Mouse (Mus musculus) neural tube, embryonic 15.5 days (tissue): ENCODE measurements around the gene Gprin1. TPM values are rescaled to one million over a fixed set of nuclear protein-coding genes. Genes with fewer than 3 reads are reported as not detected.
A peak's percentile ranks its signal among the peaks of the same experiment; 100 is the strongest.

ENCODE experiments used
- ATAC-seq: fragments of 200-750 bp; cut with Nextera tagmentation; 2 replicates; pipeline ENCODE4 v1.8.0; 2017; ENCODE audit warnings: mild to moderate bottlenecking, moderate TSS enrichment, moderate library complexity; ENCODE audit not compliant: low FRiP score
- H3K27ac ChIP-seq: fragments of 300-500 bp; sonication (generic); replicated peaks from 2 replicates; pipeline ENCODE4 v1.5.1; 2015; ENCODE audit warnings: mild to moderate bottlenecking, inconsistent platforms
- H3K27me3 ChIP-seq: fragments of 300-500 bp; sonication (generic); replicated peaks from 2 replicates; pipeline ENCODE4 v1.6.1; 2015; ENCODE audit warnings: inconsistent platforms
- H3K36me3 ChIP-seq: fragments of 300-500 bp; sonication (generic); 2 replicates; pipeline ENCODE4 v1.6.1; 2015; ENCODE audit warnings: inconsistent platforms
- H3K4me1 ChIP-seq: fragments of 300-500 bp; sonication (generic); 2 replicates; pipeline ENCODE4 v1.6.1; 2015; ENCODE audit warnings: inconsistent platforms
- H3K4me2 ChIP-seq: fragments of 300-500 bp; sonication (generic); 2 replicates; pipeline ENCODE4 v1.6.1; 2015; ENCODE audit warnings: inconsistent platforms, mild to moderate bottlenecking, moderate library complexity
- H3K4me3 ChIP-seq: fragments of 300-500 bp; sonication (generic); replicated peaks from 2 replicates; pipeline ENCODE4 v1.5.1; 2015; ENCODE audit warnings: mild to moderate bottlenecking, inconsistent platforms
- H3K9ac ChIP-seq: fragments of 300-500 bp; sonication (generic); replicated peaks from 2 replicates; pipeline ENCODE4 v1.6.1; 2015; ENCODE audit warnings: mild to moderate bottlenecking, inconsistent platforms
- H3K9me3 ChIP-seq: fragments of 300-500 bp; sonication (generic); replicated peaks from 2 replicates; pipeline ENCODE4 v1.6.1; 2016; ENCODE audit warnings: inconsistent platforms
- WGBS: fragments of 180-500 bp; shearing (Covaris S2); methylation state at CpG from one replicate; pipeline ENCODE4 v1.1.7; 2015; ENCODE audit warnings: mixed read lengths; 5-methylcytosine and 5-hydroxymethylcytosine counted together
- polyA plus RNA-seq: library from polyadenylated mRNA; unstranded; fragments of >200 nt; fragmentation: Nextera tagmentation; extraction: Ambion mirVana; gene quantifications from 2 replicates; pipeline ENCODE4 v1.2.1, GENCODE M21; 2015

Gprin1 gene
- polyA plus RNA-seq, 1 experiment from 2014 or later: 21.6 TPM

DNA sequence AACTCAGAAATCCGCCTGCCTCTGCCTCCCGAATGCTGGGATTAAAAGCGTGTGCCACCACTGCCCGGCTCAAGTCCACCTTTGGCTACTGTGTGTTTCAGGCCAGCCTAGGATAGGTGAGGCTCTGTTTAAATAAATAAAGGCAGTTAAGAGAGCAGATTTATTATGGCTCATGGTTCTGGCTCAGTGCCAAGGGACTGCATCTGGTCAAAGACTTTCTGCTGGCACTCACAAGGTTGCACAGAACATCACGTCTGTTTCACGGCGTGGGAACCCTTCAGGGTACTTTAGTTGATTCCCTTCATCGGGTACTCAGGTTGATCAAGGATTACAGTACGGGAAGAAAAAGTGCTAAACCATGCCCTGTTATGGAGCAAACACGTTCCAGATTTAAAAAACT, 34.7 kb downstream of the Gprin1 start:
- WGBS: 59% methylated on average over 10 of the region's 10 CpGs
- Histone ChIP-seq H3K9me3 (no peaks in the 10 kb centered on the region), H3K9ac (no peak overlapping the region), H3K27ac (no peak overlapping the region), H3K36me3 (no peaks in the 10 kb centered on the region), H3K4me2 (no peak overlapping the region), H3K4me1 (0 out of 2 replicates have a peak, but pooled peaks cover 5% of the 10 kb centered on the region), H3K27me3 (peaks cover 7% of the 10 kb centered on the region), H3K4me3 (no peak overlapping the region)
- ATAC-seq: no peak

GRCm38 (mm10) chr13:54714393-54714792, 35.3 kb downstream of the Gprin1 start:
- Histone ChIP-seq H3K9ac (no peak overlapping the region), H3K27me3 (peaks cover 7% of the 10 kb centered on the region), H3K4me1 (0 out of 2 replicates have a peak, but pooled peaks cover 5% of the 10 kb centered on the region), H3K36me3 (no peaks in the 10 kb centered on the region), H3K9me3 (no peaks in the 10 kb centered on the region), H3K4me2 (no peak overlapping the region), H3K4me3 (no peak overlapping the region), H3K27ac (no peak overlapping the region)
- WGBS: 47% methylated on average over 4 of the region's 4 CpGs
- no peak for ATAC-seq

DNA sequence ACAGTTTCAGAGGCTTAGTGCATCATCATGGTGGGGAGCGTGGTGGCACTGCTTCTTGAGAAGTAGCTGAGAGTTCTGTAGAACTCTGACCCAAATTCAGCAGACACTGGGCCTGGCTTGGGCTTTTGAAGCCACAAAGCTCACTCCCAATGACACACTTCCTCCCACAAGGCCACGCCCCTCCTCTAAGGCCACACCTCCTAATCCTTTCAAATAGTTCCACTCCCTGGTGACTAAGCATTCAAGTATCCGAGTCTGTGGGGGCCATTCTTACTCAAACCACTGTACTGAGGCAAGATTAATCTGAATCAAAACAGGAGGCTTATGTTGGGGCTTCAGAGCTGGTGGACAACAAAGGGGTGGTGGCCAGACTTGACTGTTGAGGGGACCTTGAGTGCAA, 38.8 kb downstream of the Gprin1 start:
- Histone ChIP-seq H3K27ac (no peak overlapping the region), H3K36me3 (no peaks in the 10 kb centered on the region), H3K4me3 (no peak overlapping the region), H3K9me3 (no peaks in the 10 kb centered on the region), H3K9ac (no peak overlapping the region), H3K4me2 (no peak overlapping the region), H3K4me1 (no peaks in the 10 kb centered on the region), H3K27me3 (peaks cover under 1% of the 10 kb centered on the region)
- ATAC-seq: no peak
- WGBS: 82% methylated on average over 3 of the region's 3 CpGs

GRCm38 (mm10) chr13:54704890-54705289, 44.8 kb downstream of the Gprin1 start:
- no peaks in the 10 kb centered on the region for H3K36me3 ChIP-seq
- no peaks in the 10 kb centered on the region for H3K4me1 ChIP-seq
- no peak overlapping the region for H3K4me3 ChIP-seq
- WGBS: 56% methylated on average over 6 of the region's 6 CpGs
- H3K9me3 ChIP-seq: no peaks in the 10 kb centered on the region
- H3K4me2 ChIP-seq: no peak overlapping the region
- no peak overlapping the region for H3K27ac ChIP-seq
- ATAC-seq: no peak
- H3K9ac ChIP-seq: no peak overlapping the region
- no peaks in the 10 kb centered on the region for H3K27me3 ChIP-seq

DNA sequence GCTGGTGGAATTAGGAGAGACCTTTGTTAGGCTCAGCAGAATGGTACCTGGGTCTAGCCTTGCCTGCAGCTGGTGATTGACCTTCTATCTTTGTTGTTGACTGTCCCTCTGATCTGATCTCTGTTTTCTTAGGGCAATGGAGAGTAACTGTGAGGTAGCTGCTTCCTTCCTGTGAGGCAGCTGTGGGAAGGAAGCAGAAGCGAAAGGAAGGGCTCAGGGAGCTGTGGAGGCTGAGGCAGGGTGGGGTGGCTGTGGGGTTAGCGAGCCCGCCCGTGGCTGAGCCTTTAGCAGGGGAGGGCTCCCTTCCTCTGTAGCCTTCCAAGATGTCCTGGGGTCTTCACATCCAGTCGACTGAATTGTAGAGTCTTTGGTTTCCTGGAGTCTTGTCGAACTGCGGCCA, 47.2 kb downstream of the Gprin1 start:
- no peaks in the 10 kb centered on the region for H3K4me1 ChIP-seq
- H3K4me3 ChIP-seq: no peak overlapping the region
- WGBS: 81% methylated on average over 7 of the region's 7 CpGs
- no peak overlapping the region for H3K27ac ChIP-seq
- no peaks in the 10 kb centered on the region for H3K9me3 ChIP-seq
- H3K4me2 ChIP-seq: no peak overlapping the region
- H3K9ac ChIP-seq: no peak overlapping the region
- H3K27me3 ChIP-seq: no peaks in the 10 kb centered on the region
- no peaks in the 10 kb centered on the region for H3K36me3 ChIP-seq
- no peak for ATAC-seq

DNA sequence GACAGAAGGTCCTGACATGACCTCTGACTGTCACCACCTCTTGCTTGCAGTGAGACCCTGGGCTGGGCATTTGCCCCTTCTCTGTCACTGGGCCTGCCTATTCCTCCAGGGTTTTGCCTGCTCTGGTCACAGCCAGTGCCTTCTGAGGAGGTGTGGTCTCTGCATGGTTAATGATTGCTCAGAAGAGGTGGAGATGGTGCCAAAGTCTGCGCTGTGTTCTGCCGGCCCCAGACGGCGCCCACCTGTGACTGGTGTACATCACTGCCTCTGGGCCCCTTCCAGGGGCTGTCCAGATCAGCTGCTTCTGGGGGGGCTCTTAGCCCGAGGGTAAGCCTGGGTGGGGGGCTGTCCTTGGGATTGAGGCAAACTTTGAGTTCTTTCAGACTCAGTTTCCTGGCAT, 48.4 kb downstream of the Gprin1 start, which contains the start of gene Cdhr2:
Gene Cdhr2, plus strand, starts transcription at position 219 of the 400 bp plus-strand sequence.
- no peak within 1 kb of the TSS for H3K9ac ChIP-seq
- 66% methylated on average over 5 of the region's 5 CpGs for WGBS
- no peaks in the 10 kb centered on the region for H3K27me3 ChIP-seq
- no peaks in the 10 kb centered on the region for H3K9me3 ChIP-seq
- H3K27ac ChIP-seq: no peak within 1 kb of the TSS
- H3K4me2 ChIP-seq: no peak within 1 kb of the TSS
- ATAC-seq: no peak
- no peak within 1 kb of the TSS for H3K4me3 ChIP-seq
- H3K4me1 ChIP-seq: no peaks in the 10 kb centered on the region
- no peaks in the 10 kb centered on the region for H3K36me3 ChIP-seq

GRCm38 (mm10) chr13:54695479-54696230, 54.0 kb downstream of the Gprin1 start:
- Histone ChIP-seq H3K4me1 (peaks cover 28% of the 10 kb centered on the region), H3K9ac (no peak overlapping the region), H3K27me3 (no peaks in the 10 kb centered on the region), H3K4me2 (no peak overlapping the region), H3K9me3 (no peaks in the 10 kb centered on the region), H3K27ac (no peak overlapping the region), H3K36me3 (no peaks in the 10 kb centered on the region), H3K4me3 (no peak overlapping the region)
- 94% methylated on average over 11 of the region's 11 CpGs for WGBS
- no peak for ATAC-seq

DNA sequence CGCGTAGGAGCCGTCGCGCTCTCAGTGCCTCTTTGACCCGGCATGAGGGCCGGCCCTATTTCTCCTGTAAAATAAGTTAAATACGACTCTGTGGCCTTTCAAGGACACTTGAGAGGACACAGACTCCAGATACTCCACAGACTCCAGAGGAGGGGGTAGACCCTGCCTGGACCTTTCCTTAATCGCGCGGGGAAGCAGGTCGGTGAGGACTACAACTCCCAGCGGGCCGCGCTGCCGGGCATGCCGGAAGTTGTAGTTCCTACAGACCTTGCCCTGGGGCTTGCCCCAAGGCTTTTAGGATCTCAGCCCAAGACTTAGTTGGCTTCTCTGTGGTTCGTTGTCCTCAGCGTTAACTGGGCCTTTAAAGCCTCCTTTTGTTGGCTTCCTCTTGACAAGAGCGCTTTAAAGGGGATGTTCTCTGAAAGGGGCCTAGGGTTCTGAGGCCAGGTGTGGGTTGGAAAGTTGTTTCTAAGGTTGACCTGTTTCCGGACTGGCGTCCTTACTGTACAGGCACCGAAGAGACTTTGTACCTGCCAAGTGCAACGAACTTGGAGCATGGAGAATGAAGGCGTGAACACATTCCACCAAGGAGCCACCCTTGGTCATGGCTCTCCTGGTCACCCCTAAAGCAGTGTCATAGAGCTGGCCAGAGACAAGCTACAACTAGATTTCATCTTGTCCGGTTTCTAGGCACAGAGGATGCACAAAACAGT, 55.2 kb downstream of the Gprin1 start:
- H3K4me3 ChIP-seq: peak overlapping the region; percentile 79
- 20% methylated on average over 22 of the region's 26 CpGs for WGBS
- peak overlapping the region; percentile 98 for H3K27ac ChIP-seq
- H3K36me3 ChIP-seq: no peaks in the 10 kb centered on the region
- peak overlapping the region; percentile 91 for H3K4me2 ChIP-seq
- peak; percentile 86 for ATAC-seq
- H3K27me3 ChIP-seq: no peaks in the 10 kb centered on the region
- H3K9ac ChIP-seq: peak overlapping the region; percentile 59
- H3K4me1 ChIP-seq: peaks cover 34% of the 10 kb centered on the region
- no peaks in the 10 kb centered on the region for H3K9me3 ChIP-seq

DNA sequence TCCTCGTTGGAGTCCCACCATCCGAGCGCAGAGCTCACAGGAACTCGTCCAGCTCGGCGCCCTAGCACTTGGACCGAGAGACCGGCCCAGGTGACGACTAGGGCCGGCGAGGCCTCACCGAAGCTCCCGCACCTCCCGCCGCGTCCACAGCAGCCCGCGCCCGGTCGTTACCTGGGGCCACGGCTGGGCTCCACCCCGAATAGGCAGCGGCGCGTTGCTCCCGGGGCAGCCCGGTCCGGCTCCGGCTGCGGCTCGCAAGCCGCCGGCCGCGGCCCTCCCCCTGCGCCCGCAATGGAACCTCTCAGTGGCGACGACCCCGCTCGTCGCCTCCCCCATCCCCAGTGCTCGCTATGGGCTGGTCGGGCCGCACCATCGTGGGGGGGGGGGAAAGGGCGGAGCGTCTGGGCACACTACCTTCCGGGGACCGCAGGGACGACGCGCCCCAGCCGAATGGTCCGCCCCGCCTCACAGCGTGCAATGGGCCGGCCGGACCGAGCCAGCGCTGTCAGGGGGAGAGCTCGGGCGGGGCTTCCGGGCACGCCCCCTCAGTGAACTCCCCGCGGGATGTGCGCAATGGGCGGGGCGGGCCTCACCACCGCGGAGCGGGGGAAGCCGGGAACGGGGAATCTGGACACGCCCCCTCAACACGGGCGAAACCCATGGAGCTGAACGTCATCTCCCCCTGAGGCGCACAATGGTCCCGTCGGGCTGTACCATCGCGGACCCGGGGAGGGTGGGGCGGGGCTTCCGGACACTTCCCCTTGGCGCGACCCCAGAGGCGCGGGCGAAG, 55.9 kb downstream of the Gprin1 start, which contains the start of gene Rnf44:
Gene Rnf44, minus strand, starts transcription at position 350 of the 790 bp plus-strand sequence.
- peak; percentile 96 for ATAC-seq
- under 1% methylated on average over 87 of the region's 92 CpGs for WGBS
- Histone ChIP-seq H3K4me3 (peak within 1 kb of the TSS; percentile 79), H3K27ac (peak within 1 kb of the TSS; percentile 98), H3K4me1 (peaks cover 39% of the 10 kb centered on the region), H3K9ac (peak within 1 kb of the TSS; percentile 97), H3K36me3 (no peaks in the 10 kb centered on the region), H3K9me3 (no peaks in the 10 kb centered on the region), H3K27me3 (no peaks in the 10 kb centered on the region), H3K4me2 (peak within 1 kb of the TSS; percentile 91)

DNA sequence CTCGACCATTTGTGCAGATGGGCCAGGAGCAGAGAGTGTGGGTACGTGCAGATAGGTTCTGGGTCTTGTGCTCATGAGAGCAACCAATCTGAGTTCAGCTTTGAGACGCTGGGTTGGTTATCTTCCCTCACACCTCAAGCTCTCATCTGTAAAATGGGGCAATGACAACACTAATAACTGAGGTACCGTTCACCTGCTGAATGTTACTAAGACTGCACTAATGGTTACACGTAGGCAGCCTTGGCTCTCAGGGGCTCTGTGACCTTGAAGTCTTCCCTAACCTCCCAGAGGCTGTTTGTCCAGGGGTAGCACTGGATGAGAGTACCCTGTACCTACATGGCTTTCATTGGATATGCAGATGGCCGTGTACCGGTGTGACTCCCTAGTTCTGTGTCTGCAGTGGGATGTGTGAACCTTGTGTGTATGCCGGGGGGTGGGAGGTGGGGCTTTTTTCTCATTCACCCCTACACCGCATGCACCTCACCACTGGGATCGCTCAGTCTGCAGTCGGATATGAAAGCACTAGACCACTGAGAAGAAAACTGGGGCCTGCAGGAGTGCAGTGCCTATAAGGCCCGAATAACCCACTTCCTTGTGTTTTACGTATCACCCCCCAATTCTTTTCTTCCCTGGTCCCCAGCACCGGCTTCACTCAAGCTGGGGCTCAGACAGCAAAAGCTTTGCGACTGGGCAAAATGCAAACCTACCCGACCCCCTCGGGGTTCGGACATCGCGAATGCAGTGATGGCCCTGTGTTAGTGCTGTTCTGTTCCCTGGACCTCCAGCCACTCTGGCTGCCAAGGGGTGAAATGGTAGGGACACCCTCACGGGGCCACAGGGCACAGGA, 56.7 kb downstream of the Gprin1 start:
- 13% methylated on average over 21 of the region's 21 CpGs for WGBS
- peak overlapping the region; percentile 91 for H3K4me2 ChIP-seq

GRCm38 (mm10) chr13:54691737-54692136, 57.9 kb downstream of the Gprin1 start:
- Histone ChIP-seq H3K9me3 (no peaks in the 10 kb centered on the region), H3K4me1 (peaks cover 46% of the 10 kb centered on the region), H3K4me2 (peak overlapping the region; percentile 91), H3K9ac (peak overlapping the region; percentile 97; the same call in 1 of the 2 replicates), H3K27ac (no peak overlapping the region), H3K4me3 (peak overlapping the region; percentile 79; the same call in 1 of the 2 replicates), H3K36me3 (no peaks in the 10 kb centered on the region), H3K27me3 (no peaks in the 10 kb centered on the region)
- no peak for ATAC-seq

More for the DNA sequence above, 56.7 kb downstream of the Gprin1 start:
- Histone ChIP-seq H3K27ac (peak overlapping the region; percentile 98), H3K4me1 (peaks cover 46% of the 10 kb centered on the region), H3K27me3 (no peaks in the 10 kb centered on the region), H3K9me3 (no peaks in the 10 kb centered on the region), H3K4me3 (peak overlapping the region; percentile 79), H3K36me3 (no peaks in the 10 kb centered on the region), H3K9ac (peak overlapping the region; percentile 97)
- no peak for ATAC-seq
